Mouse (Mus musculus) myocyte (in vitro differentiated cells): ENCODE measurements around the gene Olfr312.

Source experiments
- E2F4 ChIP-seq: IDR thresholded peaks from one replicate; pipeline ENCODE4 v1.6.1; 2011; ENCODE audit warnings: mild to moderate bottlenecking, control low read depth, moderate library complexity; ENCODE audit not compliant: insufficient read depth
- MAX ChIP-seq: IDR thresholded peaks from one replicate; pipeline ENCODE4 v1.6.1; 2011; ENCODE audit warnings: low read depth, mild to moderate bottlenecking, control low read depth
- MYOD1 ChIP-seq, 3 experiments: IDR thresholded peaks; one replicate each; pipeline ENCODE4 v1.6.1; 2011; ENCODE audit warnings: control low read depth in 2 of 3, low read depth in 2 of 3, mild to moderate bottlenecking in 2 of 3, moderate library complexity in 1 of 3; ENCODE audit not compliant: insufficient read length in 2 of 3, control insufficient read depth in 1 of 3
- MYOG ChIP-seq, 3 experiments: IDR thresholded peaks; one replicate each; pipeline ENCODE4 v1.6.1; 2011; ENCODE audit warnings: control low read depth in 2 of 3, low read depth in 2 of 3, mild to moderate bottlenecking in 2 of 3; ENCODE audit not compliant: insufficient read length in 2 of 3, control insufficient read depth in 1 of 3, insufficient read depth in 1 of 3
- POLR2A ChIP-seq: IDR thresholded peaks from one replicate; pipeline ENCODE4 v1.6.1; 2011; ENCODE audit warnings: low read depth, mild to moderate bottlenecking, control low read depth, moderate library complexity; ENCODE audit not compliant: insufficient read length
- POLR2AphosphoS2 ChIP-seq: IDR thresholded peaks from one replicate; pipeline ENCODE4 v1.6.1; 2011; ENCODE audit warnings: low read depth, control low read depth; ENCODE audit not compliant: insufficient read length
- REST ChIP-seq: IDR thresholded peaks from one replicate; pipeline ENCODE4 v1.6.1; 2011; ENCODE audit warnings: mild to moderate bottlenecking, control low read depth, moderate library complexity; ENCODE audit not compliant: insufficient read depth, insufficient read length
- SRF ChIP-seq: IDR thresholded peaks from one replicate; pipeline ENCODE4 v1.6.1; 2011; ENCODE audit warnings: low read depth; ENCODE audit not compliant: control insufficient read depth, insufficient read length
- TCF12 ChIP-seq: IDR thresholded peaks from one replicate; pipeline ENCODE4 v1.6.1; 2011; ENCODE audit warnings: mild to moderate bottlenecking, control low read depth; ENCODE audit not compliant: poor library complexity, insufficient read depth, severe bottlenecking
- TCF3 ChIP-seq: IDR thresholded peaks from one replicate; pipeline ENCODE4 v1.6.1; 2011; ENCODE audit warnings: low read depth, control low read depth; ENCODE audit not compliant: insufficient read length
- USF1 ChIP-seq: IDR thresholded peaks from one replicate; pipeline ENCODE4 v1.6.1; 2011; ENCODE audit warnings: low read depth, mild to moderate bottlenecking, control low read depth, moderate library complexity

GRCm38 (mm10) chr11:58789532-58789931 is 39.5 kb upstream of the Olfr312 start:
- TF ChIP-seq POLR2A (no peak), E2F4 (no peak), MAX (no peak), POLR2AphosphoS2 (no peak), TCF12 (no peak), MYOG (IDR thresholded peaks at IDR 0.05; ENCODE audit: control insufficient read depth in 1 of 3, insufficient read depth in 1 of 3, insufficient read length in 2 of 3, low read depth in 2 of 3) (no peak), TCF3 (no peak), USF1 (no peak), SRF (no peak), MYOD1 (IDR thresholded peaks at IDR 0.05; ENCODE audit: control insufficient read depth in 1 of 3, insufficient read length in 2 of 3, low read depth in 2 of 3) (no peak), REST (no peak)
